Mouse (Mus musculus): ENCODE measurements around the gene Fam129a.
"Not testable (repeated sequence)": the region's sequence is repeated elsewhere in the genome, so short reads cannot be mapped to it uniquely, and the experiment has no call there.

Fam129a gene

DNA sequence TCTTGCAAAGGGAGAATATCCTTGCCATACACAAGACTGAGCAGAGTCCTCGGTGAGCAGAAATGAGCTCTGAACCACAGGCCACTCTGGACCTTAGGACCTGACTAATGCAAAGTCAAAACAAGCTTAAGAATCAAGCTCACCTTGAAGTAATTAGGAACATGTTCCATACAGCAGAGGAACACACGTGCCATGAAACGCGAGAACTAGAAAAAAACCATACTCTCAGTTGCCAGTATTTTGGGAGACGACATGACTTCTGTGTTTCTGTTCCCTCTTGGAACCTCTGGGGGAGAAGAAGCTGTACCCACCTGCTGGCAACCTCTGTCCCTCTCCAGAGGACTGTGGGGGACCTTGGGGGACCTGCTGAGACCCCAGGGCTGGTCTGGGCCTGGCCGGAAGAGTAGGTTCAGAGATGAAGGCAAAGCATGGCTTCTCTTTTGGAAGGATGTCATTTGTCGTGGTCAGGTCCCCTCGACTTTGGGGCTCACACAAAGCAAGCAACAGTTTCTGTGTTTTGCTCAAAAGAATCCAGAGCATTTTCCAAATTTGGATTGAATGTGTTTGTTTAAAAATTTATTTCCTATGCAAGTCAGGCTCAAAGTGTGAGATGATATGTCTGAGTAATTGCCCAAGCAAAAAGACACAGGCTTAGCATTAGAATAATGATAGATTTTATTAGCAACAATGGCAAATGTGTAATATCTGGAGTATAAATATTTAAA, 12.6 kb downstream of the Fam129a start:
- no peak for DNase-seq (ENCODE audit: low spot score in 2 of 2)

DNA sequence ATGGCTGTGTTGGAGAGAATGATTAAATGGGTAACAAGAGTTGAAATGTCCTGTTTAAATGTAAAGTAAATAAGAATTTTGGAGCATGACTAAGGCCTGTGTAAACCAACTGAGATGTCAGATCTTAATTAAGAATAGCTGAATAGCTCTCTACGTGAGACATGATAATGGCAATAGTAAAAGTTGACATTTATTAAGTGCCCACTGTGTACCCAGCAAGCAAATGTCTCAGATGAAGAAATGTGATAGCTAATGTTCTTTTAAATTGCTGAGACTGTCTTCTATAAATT, 13.1 kb downstream of the Fam129a start:
- DNase-seq (ENCODE audit: low spot score in 2 of 2), result no peak

- no peak for DNase-seq (ENCODE audit: low spot score in 2 of 2)
Observed at GRCm38 (mm10) chr1:151584565-151585216, 13.7 kb downstream of the Fam129a start.

GRCm38 (mm10) chr1:151585647-151586046, 14.7 kb downstream of the Fam129a start:
- no peak for DNase-seq (ENCODE audit: low spot score in 2 of 2)

DNA sequence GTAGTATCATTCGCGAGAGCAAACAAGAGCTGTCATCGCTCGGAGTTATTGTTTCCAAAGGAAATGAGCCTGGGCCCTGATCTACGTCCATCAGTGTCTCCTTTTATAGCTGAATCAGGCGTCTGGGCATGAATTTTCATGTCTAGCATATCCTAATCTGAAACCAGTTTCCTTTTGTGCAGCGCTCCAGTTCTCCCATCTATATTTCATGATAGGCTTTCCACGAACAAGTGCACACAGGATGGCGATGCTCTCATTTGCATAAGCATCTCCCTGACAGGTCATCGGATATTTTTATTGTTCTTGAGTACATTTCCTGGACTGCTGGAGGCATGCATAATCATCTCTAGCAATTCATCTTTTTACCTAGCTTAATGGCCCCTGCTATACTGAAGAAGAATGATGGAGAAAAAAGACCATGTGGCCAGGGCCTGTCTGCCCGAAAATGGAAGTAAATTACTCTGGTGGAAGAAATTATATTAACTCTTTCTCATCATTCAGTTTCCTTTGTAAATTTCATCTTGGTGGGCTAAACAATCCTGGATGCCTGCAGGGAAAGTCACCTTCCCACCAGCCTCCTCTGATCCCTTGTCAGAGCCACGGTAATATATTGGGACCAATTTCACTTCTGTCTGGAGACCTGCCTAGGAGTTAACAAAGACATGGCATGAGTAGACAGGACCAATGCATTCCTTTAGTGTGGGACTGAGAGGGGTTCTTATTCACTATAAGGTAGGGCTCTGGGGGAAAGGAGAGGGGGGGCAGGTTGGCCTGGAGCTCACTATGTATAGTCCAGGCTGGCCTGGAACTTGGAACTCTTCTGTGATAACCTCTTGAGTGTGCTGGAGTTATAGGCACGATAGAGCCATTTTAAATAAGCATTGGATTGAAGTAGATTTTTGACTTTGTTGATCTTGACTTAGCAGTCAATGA, 21.4 kb downstream of the Fam129a start:
- DNase-seq (ENCODE audit: low spot score in 2 of 2), result no peak

DNA sequence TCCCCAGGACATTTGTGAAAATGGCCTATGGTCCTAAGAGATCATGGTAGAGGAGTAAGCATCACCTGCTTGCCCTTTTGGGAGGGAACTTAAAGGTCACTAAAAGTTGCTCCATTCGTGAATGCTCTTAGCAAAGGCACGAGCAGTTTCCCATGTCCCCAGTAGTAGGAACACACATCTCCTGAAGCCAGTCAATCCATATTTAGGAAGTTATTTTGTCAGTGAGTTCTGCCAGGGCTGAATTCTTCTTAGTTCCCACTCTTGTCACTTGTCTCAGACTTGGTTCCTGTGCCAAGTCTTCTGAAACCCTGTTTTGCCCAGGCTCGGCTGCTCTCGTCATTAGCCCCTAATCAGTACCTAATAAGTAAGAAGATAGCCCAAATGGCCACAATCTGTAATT, 23.9 kb downstream of the Fam129a start:
- DNase-seq (ENCODE audit: low spot score in 2 of 2), result no peak

DNA sequence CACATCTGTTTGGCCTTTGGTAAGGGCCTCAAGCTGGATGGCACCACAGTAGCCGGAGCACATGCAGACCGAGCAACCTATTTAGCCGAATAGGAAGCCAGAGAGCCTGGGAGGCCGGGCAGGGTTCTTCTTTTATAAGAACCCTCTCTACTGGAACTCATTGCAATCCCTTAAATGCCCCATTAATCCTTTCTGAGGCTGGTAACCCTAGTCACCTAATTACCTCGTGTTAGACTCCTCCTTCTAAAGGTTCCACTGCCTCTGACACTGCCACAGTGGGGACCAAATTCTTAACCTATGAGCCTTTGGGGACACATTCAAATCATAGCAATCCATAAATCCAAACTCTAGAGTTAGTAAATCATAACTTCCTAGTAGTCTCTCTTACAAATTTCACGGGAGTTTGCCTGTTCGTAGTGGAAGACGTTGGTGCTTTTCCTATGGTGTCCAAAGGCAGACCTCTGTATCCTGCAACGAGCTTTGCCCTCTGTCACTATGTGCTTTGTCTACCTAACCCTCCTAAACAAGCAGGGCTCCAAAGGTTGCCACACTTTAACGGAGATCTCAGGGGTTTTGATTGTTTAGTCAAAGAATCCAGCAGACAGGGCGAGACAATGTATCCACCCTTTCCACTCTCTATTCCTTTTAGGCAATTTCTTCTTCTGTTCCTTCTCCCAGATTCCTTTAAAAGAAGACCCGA, 24.8 kb downstream of the Fam129a start:
- DNase-seq (ENCODE audit: low spot score in 2 of 2), result no peak

DNA sequence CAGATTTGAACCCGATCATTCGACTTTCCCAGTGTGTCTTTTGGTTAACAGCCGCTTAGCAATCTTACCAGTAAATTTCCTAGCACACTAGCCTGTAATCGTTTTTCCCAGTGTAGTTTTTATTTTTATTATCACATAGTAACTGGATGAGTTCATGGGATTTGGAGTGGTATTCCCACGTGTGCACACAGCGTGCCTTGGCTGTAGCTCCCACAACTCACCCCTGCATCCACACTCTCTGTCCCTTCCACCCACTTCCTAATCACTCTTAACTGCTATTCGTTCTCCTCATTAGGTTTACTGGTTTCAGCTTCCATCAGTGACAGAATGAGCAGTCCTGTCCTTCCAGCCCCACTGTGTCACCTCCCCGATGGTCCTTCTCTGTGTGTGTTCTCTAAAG, 25.6 kb downstream of the Fam129a start:
- no peak for DNase-seq (ENCODE audit: low spot score in 2 of 2)

GRCm38 (mm10) chr1:151597677-151598297, 26.8 kb downstream of the Fam129a start:
- DNase-seq (ENCODE audit: low spot score in 2 of 2), result peak in 1 of 2 experiments; percentile 8

GRCm38 (mm10) chr1:151598876-151599275, 27.9 kb downstream of the Fam129a start:
- DNase-seq (ENCODE audit: low spot score in 2 of 2), result no peak

DNA sequence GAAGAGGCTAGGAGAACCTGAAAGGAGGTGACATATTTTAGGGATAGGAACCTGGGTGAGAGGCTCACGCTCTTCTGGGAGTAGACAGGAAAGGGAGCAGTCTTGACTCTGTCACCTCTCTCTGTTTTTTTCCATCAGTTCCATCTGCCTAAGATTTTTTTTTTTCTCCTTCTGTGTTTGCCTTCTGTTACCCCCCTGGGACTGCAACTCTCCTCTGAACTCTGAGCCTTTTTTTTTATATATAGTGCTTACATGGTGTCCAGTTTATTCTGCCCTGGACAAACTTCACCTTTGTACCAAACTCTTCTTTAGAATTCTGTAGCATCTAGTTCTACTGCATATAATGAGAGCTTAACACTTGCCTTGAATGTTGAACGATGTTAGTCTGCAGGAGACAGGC, 33.3 kb downstream of the Fam129a start:
- DNase-seq (ENCODE audit: low spot score in 2 of 2), result no peak

DNA sequence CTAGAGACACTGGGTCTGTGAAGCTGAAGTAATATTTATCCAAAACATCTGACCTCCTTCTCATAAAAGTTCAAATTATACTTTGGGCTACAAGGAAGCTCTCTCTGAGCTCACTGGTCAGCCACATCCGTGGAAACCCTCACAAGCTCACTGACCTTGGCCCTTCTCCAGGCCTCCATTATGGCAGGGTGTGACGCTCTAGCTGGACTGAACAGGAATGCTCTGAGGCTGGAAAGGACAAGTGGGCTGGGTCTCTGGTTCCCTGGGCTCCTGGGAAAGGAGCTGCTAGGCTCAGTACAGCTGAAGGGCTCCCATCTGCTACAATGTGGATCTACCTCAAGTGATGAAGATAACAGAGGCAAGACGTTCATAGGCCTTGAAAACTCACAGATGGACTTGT, 37.0 kb downstream of the Fam129a start:
- not testable (repeated sequence) for DNase-seq (ENCODE audit: low spot score in 2 of 2)

GRCm38 (mm10) chr1:151610621-151611020, 39.6 kb downstream of the Fam129a start:
- DNase-seq (ENCODE audit: low spot score in 2 of 2), result no peak

DNA sequence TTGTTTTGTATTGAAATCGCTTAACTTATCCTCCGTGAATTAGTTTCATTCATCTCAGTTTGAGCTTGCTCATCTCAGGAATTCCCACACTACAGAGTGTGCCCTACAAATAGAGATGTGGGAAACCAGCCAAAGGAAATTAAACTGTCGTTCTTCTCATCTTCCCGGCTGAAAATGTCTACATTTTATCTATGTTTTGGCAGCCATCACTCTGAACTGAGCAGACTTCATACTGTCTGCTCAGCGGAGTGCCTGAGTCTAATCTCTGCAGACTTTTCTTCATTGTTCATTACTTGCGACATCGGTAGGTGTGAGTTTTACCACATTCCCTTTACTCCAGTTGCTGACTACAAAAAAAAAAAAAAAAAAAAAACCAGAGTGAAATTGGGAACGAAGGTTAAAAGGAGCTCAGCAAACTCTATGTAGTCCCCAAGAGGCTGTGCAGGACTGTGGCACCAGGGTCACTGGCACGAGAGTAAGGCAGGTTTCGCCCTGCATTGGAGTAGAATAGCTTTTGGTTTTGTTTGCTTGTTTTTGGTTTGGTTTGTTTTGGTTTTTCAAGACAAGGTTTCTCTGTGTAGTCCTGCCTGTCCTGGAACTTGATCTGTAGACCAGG, 43.4 kb downstream of the Fam129a start:
- no peak for DNase-seq (ENCODE audit: low spot score in 2 of 2)

DNA sequence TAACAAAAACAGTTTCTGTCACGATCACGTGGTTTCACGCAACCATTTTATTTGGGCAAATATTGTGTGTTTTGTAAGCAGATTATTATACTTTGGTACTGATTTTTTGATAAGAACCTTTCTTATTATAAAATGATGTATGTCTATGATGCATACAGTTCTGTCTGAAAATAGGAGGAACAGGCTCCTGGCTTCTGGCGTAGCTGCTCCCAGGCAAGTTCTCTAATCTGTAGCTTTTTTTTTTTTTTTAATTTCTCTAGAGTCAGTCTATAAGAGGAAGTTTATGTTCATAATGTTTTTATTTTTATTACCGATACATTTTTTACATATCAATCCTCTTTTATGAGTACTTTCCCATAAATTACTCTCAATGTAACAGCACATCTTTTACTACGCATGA, 44.6 kb downstream of the Fam129a start:
- DNase-seq (ENCODE audit: low spot score in 2 of 2), result no peak

- DNase-seq (ENCODE audit: low spot score in 2 of 2), result peak; percentile 10 to 22
Observed at GRCm38 (mm10) chr1:151616555-151617205, 45.7 kb downstream of the Fam129a start.

DNA sequence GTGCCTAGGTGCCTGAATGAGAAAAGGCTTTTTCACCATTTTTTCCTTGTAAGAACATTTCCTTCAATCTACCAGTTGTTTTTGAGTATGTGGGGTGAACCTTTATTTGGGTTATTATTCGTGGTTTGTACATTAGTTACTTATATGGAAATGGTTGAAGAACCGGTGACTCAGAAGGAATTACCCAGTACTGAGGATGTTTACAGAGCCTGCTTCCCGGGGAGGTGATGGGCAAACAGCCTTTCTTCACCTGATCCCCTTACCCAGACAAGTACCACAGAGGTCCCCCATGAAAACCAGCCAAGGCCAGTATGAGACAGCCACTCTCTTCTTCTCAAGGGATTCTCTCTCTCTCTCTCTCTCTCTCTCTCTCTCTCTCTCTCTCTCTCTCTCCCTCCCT, 47.3 kb downstream of the Fam129a start:
- DNase-seq (ENCODE audit: low spot score in 2 of 2), result no peak

DNA sequence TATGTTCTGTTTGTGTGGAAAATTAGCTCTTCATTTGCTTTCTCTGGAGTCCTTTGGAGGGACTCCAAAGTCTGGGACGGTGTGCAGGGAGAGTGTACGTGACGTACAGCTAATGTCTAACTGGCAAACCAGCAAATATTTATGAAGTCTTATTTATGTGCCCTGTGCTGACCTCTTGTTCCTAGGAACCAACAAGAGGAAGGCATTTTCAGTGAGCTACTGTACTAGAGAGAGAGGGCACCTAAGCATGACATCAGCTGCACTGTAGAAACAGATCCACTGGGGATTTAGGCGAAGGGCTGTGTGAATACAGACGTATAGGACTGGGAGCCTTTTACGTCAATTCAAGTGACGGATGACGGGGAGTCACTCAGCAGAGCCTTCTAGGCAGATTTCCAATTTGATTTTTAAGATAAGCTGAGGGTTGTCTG, 48.3 kb downstream of the Fam129a start:
- DNase-seq (ENCODE audit: low spot score in 2 of 2), result no peak

DNA sequence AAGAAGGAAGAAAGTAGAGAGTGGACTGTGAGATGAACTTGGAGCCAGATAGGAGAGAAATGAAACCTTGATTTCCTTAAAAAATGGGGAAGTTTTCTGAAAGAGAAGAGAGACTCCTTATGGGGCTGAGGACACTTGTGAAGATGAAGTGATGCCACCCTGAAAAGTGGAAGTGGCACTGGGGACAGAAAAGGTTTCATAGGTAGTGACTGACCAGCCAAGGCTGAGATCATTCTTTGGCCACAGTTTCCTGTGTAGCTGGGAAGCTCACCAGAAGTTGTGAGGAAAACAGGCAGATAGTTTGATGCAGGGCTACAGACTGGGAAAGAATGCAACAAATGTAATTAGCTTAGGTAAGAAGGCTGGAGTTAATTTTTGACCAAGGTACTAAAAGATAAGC, 49.7 kb downstream of the Fam129a start:
- peak in 1 of 2 experiments; percentile 34 for DNase-seq (ENCODE audit: low spot score in 2 of 2)

DNA sequence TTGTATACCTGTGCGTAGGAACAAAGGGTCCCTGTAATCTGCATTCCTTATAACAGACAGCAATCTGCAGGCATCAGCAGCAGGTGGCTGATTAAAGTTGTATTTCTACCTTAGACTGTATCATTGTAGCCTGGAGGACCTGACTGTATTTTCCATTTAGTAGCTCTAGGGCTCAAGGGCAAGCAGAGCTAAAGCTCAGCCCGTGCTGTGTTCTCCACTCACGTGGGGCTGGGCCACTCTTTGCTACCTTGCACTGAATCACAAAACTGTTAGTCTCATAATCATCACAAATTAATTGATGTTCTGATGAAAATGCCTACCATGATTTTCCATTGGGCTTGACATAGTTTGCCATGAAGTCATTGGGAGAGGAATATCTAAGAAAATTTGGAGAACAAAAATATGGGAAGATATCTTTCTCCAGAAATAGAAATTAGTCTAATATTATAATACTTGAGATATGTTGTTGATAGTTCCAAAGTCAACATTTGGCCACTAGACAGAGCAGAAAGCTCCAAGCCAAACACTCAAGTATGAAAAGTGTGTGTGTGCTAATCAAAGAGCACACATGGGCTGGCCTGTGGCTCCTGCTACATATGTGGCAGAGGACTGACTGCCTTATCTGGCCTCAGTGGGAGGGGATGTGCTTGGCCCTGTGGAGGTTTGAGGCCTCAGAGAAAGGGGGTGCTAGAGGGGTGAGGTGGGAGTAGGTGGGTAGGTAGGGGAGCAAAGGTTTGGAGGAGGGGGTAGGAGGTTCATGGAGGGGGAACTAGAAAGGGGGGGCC, 53.6 kb downstream of the Fam129a start:
- no peak for DNase-seq (ENCODE audit: low spot score in 2 of 2)

Data from spleen, postnatal 36 days (tissue).